ENCODE assay signal across 7 mouse cellular contexts in genomic region chr3:94953384-94953763, GRCm38 (mm10). TPM values are rescaled to one million over a fixed set of nuclear protein-coding genes. Genes with fewer than 3 reads are reported as not detected.
DNase-seq lines count a peak whose midpoint lies in the region; ATAC-seq and TF ChIP-seq lines count a peak whose summit lies in the region.

No protein-coding gene starts in this region.

- no peaks in the 10 kb centered on the region for H3K9me3 ChIP-seq in lung, postnatal 0 days (ENCODE audit: low read length)
- no peaks in the 10 kb centered on the region for H3K9me3 ChIP-seq in limb, embryonic 13.5 days
- no peaks in the 10 kb centered on the region for H3K9me3 ChIP-seq in stomach, embryonic 15.5 days

- TF ChIP-seq EP300 in lung, postnatal 0 days (IDR thresholded peaks at IDR 0.05), result peak; percentile 38

- peak overlapping the region; percentile 78 for H3K9ac ChIP-seq in lung, postnatal 0 days (replicated peaks; ENCODE audit: low read depth)
- peak overlapping the region; percentile 87 for H3K9ac ChIP-seq in limb, embryonic 13.5 days
- peak overlapping the region; percentile 41; the same call in 1 of the 2 replicates for H3K9ac ChIP-seq in stomach, embryonic 15.5 days

- intact Hi-C loops in left cerebral cortex, postnatal 14 days (cut with DNase I), result no loop called here

- whole genome bisulfite sequencing in lung, postnatal 0 days, result 7% methylated on average over 9 of the region's 9 CpGs
- 9% methylated on average over 9 of the region's 9 CpGs for WGBS in limb, embryonic 13.5 days
- WGBS in stomach, embryonic 15.5 days, result 8% methylated on average over 9 of the region's 9 CpGs

- H3K27me3 ChIP-seq in lung, postnatal 0 days (replicated peaks; ENCODE audit: insufficient read depth, low read length), result no peaks in the 10 kb centered on the region
- H3K27me3 ChIP-seq in limb, embryonic 13.5 days, result no peaks in the 10 kb centered on the region
- no peaks in the 10 kb centered on the region for H3K27me3 ChIP-seq in stomach, embryonic 15.5 days (replicated peaks)

- TF ChIP-seq CTCF in lung, postnatal 0 days (IDR thresholded peaks at IDR 0.05), result no peak

- H3K36me3 ChIP-seq in lung, postnatal 0 days (ENCODE audit: insufficient read depth, low read length), result peaks cover 1% of the 10 kb centered on the region; the same call in 1 of the 2 replicates
- peaks cover 40% of the 10 kb centered on the region for H3K36me3 ChIP-seq in limb, embryonic 13.5 days
- peaks cover 30% of the 10 kb centered on the region for H3K36me3 ChIP-seq in stomach, embryonic 15.5 days

- H3K4me1 ChIP-seq in lung, postnatal 0 days (ENCODE audit: insufficient read depth, low read depth, low read length), result no peaks in the 10 kb centered on the region; the same call in 1 of the 2 replicates
- H3K4me1 ChIP-seq in limb, embryonic 13.5 days, result peaks cover 23% of the 10 kb centered on the region
- H3K4me1 ChIP-seq in stomach, embryonic 15.5 days, result 0 out of 2 replicates have a peak, but pooled peaks cover 13% of the 10 kb centered on the region

- DNase-seq in lung, postnatal 0 days (ENCODE audit: low spot score), result no peak
- DNase-seq in lung, adult 18-20 months, result no peak
- no peak for DNase-seq in left cerebral cortex, postnatal 14 days (ENCODE audit: low spot score in 2 of 2)

- ATAC-seq in lung, postnatal 0 days, result no peak; the same call in 1 of the 2 replicates
- ATAC-seq in erythroblast, adult 5-6 weeks (replicated peaks; ENCODE audit: low FRiP score, poor library complexity, severe bottlenecking), result 0 out of 2 replicates have a peak, but pooled peaks have one; percentile 5
- ATAC-seq in limb, embryonic 13.5 days (ENCODE audit: low FRiP score, low read depth), result no peak
- no peak for ATAC-seq in stomach, embryonic 15.5 days (ENCODE audit: insufficient read depth, low FRiP score, low read depth)
- ATAC-seq in CD4-positive, CD25-positive, alpha-beta regulatory T cell, adult 4 months, result no peak

- H3K4me3 ChIP-seq in lung, postnatal 0 days (ENCODE audit: low read depth, low read length), result peak overlapping the region; percentile 91
- peak overlapping the region; percentile 74 for H3K4me3 ChIP-seq in limb, embryonic 13.5 days
- H3K4me3 ChIP-seq in stomach, embryonic 15.5 days (replicated peaks), result peak overlapping the region; percentile 62

- H3K27ac ChIP-seq in lung, postnatal 0 days (ENCODE audit: low read length), result peak overlapping the region; percentile 83
- peak overlapping the region; percentile 90 for H3K27ac ChIP-seq in limb, embryonic 13.5 days
- peak overlapping the region; percentile 96 for H3K27ac ChIP-seq in stomach, embryonic 15.5 days

- H3K4me2 ChIP-seq in lung, postnatal 0 days (replicated peaks; ENCODE audit: low read depth, low read length), result peak overlapping the region; percentile 56
- peak overlapping the region; percentile 62 for H3K4me2 ChIP-seq in limb, embryonic 13.5 days (replicated peaks)
- peak overlapping the region; percentile 62 for H3K4me2 ChIP-seq in stomach, embryonic 15.5 days

RNA-seq across cellular contexts. Expression of gene Rfx5, which starts 0.5 kb away (rescaled TPM):
- 3.3 and 3.5 TPM in 2 replicates for polyA plus RNA-seq in lung, postnatal 0 days (2015; fragmentation: Nextera tagmentation; extraction: Ambion mirVana)
- total RNA-seq in erythroblast, adult 5-6 weeks (2015; ENCODE audit: low replicate concordance), result 3.3 and 4.2 TPM in 2 replicates
- 2.2 and 5.9 TPM in 2 replicates for total RNA-seq in erythroblast, adult 5-6 weeks (2017; ENCODE audit: low replicate concordance)
- polyA plus RNA-seq in limb, embryonic 13.5 days (2015; fragmentation: Nextera tagmentation; extraction: Ambion mirVana), result 8.6 TPM in 2 replicates
- polyA plus RNA-seq in stomach, embryonic 15.5 days (2015; fragmentation: Nextera tagmentation; extraction: Ambion mirVana), result 8.5 and 9.6 TPM in 2 replicates
- 10 to 100 TPM in 1 of 2 experiments, 1 to 10 TPM in 1; 9.4 to 10.9 TPM for polyA plus RNA-seq in CD4-positive, CD25-positive, alpha-beta regulatory T cell, adult 4 months (2017; shearing (Covaris generic))
- 10 to 100 TPM; 18.5 to 23.1 TPM for total RNA-seq in left cerebral cortex, postnatal 14 days (2021)

RNA-seq across cellular contexts. Expression of gene Selenbp1, which starts 20.5 kb away (rescaled TPM):
- polyA plus RNA-seq in lung, postnatal 0 days (2015; fragmentation: Nextera tagmentation; extraction: Ambion mirVana), result 1,021 and 1,046 TPM in 2 replicates
- 20.3 and 45.0 TPM in 2 replicates for total RNA-seq in erythroblast, adult 5-6 weeks (2015; ENCODE audit: low replicate concordance)
- 35.3 and 41.0 TPM in 2 replicates for total RNA-seq in erythroblast, adult 5-6 weeks (2017; ENCODE audit: low replicate concordance)
- polyA plus RNA-seq in limb, embryonic 13.5 days (2015; fragmentation: Nextera tagmentation; extraction: Ambion mirVana), result 32.7 and 34.8 TPM in 2 replicates
- 109 and 122 TPM in 2 replicates for polyA plus RNA-seq in stomach, embryonic 15.5 days (2015; fragmentation: Nextera tagmentation; extraction: Ambion mirVana)
- 1 to 10 TPM; 4.6 to 5.2 TPM for polyA plus RNA-seq in CD4-positive, CD25-positive, alpha-beta regulatory T cell, adult 4 months (2017; shearing (Covaris generic))
- 1 to 10 TPM; 6.1 to 7.5 TPM for total RNA-seq in left cerebral cortex, postnatal 14 days (2021)

RNA-seq across cellular contexts. Expression of gene Pi4kb, which starts 21.2 kb away (rescaled TPM):
- polyA plus RNA-seq in lung, postnatal 0 days (2015; fragmentation: Nextera tagmentation; extraction: Ambion mirVana), result 13.6 and 15.6 TPM in 2 replicates
- total RNA-seq in erythroblast, adult 5-6 weeks (2015; ENCODE audit: low replicate concordance), result 8.6 and 14.4 TPM in 2 replicates
- total RNA-seq in erythroblast, adult 5-6 weeks (2017; ENCODE audit: low replicate concordance), result 7.8 and 21.9 TPM in 2 replicates
- 27.8 and 34.3 TPM in 2 replicates for polyA plus RNA-seq in limb, embryonic 13.5 days (2015; fragmentation: Nextera tagmentation; extraction: Ambion mirVana)
- polyA plus RNA-seq in stomach, embryonic 15.5 days (2015; fragmentation: Nextera tagmentation; extraction: Ambion mirVana), result 19.3 and 22.0 TPM in 2 replicates
- polyA plus RNA-seq in CD4-positive, CD25-positive, alpha-beta regulatory T cell, adult 4 months (2017; shearing (Covaris generic)), result 10 to 100 TPM in 1 of 2 experiments, 1 to 10 TPM in 1; 9.4 to 17.1 TPM
- total RNA-seq in left cerebral cortex, postnatal 14 days (2021), result 10 to 100 TPM; 49.8 to 52.0 TPM
